Mouse (Mus musculus): ENCODE results near the gene B3gnt2.

B3gnt2 gene

GRCm38 (mm10) chr11:22871628-22872306 is 11.0 kb upstream of the B3gnt2 start:
- DNase-seq (ENCODE audit: low read depth), result no peak

- no peak for DNase-seq (ENCODE audit: low read depth)
Observed at GRCm38 (mm10) chr11:22868582-22868981, 7.8 kb upstream of the B3gnt2 start.

DNA sequence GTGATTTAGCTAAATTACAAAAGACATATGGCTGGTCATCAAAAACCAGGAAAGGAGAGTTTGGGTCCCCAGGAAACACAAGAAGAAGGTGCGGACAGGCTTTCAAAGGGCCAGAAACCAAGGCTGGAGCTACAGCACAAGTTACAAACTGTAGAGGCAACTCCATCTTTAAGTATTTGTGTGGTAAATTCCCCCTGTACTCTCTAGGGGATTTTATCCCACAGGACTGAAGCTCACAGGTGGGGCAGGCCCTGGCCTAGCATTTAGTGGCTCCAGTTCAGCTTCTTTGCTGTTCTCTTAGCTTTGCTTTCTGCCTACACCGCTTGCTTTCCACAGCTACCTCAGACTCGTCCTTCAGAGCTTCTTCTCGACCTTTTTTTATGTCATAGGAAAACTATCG is 6.9 kb upstream of the B3gnt2 start:
- DNase-seq (ENCODE audit: low read depth), result no peak

- no peak for DNase-seq (ENCODE audit: low read depth)
Observed at GRCm38 (mm10) chr11:22865635-22866246, 5.0 kb upstream of the B3gnt2 start.

DNA sequence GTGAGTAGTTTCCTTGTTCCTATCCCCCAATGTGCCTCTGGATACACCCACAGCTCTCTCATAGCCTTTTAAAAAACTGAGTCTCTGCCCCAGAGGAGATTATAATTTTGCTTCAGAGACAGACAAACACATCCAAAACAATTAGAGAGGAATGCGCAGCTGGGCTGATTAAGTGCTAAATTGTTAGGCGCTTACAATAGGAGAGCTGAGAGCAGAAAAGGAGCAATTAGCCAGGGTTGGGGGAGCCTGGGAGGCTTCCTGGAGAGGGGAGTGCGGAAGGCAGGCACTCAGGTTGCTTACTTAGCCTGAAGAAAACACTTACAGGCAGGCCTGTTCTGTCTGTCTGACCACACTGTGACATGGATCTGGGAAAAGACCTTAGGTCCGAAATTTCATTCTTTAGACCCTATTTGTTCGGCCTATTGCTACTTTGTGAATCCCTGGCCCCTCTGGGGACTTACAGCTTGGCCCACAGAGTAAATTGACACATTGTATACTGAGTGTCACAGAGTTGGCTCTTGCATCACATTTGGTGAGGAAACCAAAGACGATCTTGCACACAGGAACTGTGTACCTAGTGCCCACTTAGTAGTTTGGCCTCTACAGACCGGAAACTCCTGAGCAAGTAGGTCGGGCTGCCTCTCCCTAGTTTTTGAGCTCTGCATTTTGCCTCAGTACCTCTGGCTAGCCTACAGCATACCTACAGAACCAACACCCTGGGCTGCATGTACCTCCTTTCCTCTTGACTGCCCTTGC is 3.7 kb upstream of the B3gnt2 start:
- DNase-seq (ENCODE audit: low read depth), result no peak

GRCm38 (mm10) chr11:22863581-22863980 is 2.8 kb upstream of the B3gnt2 start:
- no peak for DNase-seq (ENCODE audit: low read depth)

DNA sequence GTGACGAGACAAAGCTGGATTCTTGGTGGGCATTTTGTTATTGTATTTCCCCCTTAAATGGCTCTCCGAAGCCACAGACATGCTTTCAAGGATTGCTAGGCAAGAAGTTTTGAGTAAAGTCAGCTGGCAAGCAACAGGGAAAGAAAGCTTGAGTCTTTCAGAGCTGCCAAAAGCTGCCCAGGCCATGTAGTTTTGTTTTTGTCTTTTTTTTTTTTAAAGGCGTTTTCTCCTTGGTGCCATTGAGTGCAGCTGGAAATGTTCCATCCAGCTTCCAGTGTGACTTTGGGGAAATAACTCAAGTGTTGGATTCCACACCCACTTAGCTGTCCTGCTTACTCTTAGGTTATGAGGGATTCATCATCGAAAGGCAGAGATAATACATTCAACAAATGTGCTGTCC is 554 bp upstream of the B3gnt2 start:
- DNase-seq (ENCODE audit: low read depth), result no peak

DNA sequence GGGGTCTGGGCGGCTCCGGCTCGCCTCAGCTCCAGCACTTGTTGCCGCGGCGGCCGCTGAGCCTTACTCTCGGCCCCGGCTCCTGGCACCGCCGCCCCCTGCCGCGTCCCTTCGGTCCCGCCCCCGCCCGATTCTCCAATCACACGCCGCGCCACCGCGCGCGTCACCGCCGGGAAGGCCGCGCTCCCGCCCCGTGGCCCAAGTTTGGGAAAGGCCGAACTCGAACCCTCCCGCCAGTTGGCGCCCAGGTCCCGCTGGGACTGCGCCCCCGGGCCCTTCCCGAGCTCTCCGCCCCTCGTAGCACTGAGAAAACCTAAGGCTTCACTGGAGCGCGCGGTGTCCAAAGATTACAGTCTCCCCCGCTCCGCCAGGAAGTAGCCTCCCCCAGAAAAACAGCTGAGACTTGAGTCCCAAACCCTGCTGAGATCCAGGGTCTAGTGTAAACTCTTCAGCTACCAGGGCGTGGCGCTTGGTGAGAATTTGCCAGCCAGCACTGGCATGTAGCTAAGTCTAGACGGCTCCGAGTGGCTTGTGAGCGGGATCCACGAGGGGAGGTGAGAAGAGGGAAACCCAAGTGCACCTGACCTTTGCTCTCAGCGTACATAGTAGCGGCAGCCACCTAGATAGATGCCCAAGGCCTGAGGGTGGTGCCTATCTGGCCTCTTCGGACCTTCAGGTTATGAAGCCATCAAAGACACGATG is 977 bp downstream of the B3gnt2 start:
- peak; percentile 85 for DNase-seq (ENCODE audit: low read depth)

DNA sequence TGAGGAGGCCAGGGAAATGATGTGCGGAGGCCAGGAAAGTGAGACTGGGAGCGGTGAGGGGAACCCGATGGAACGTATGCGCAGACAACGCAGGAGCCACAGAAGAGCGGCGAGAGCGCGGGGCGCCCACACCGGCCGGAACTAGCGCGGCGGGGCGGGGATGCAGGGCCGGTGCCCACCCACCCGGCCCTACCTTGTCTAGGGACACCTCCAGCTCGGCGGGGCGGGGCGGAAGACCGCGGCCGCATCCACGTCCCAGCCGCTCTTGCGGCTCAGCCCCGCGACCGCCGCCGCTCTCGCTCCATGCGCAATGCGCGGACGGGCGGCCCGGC is 1.5 kb downstream of the B3gnt2 start:
- DNase-seq (ENCODE audit: low read depth), result no peak

- DNase-seq (ENCODE audit: low read depth), result no peak
Observed at GRCm38 (mm10) chr11:22858441-22859300, 2.1 kb downstream of the B3gnt2 start.

GRCm38 (mm10) chr11:22857705-22858440 is 2.9 kb downstream of the B3gnt2 start:
- DNase-seq (ENCODE audit: low read depth), result no peak

- no peak for DNase-seq (ENCODE audit: low read depth)
Observed at GRCm38 (mm10) chr11:22857106-22857704, 3.6 kb downstream of the B3gnt2 start.

DNA sequence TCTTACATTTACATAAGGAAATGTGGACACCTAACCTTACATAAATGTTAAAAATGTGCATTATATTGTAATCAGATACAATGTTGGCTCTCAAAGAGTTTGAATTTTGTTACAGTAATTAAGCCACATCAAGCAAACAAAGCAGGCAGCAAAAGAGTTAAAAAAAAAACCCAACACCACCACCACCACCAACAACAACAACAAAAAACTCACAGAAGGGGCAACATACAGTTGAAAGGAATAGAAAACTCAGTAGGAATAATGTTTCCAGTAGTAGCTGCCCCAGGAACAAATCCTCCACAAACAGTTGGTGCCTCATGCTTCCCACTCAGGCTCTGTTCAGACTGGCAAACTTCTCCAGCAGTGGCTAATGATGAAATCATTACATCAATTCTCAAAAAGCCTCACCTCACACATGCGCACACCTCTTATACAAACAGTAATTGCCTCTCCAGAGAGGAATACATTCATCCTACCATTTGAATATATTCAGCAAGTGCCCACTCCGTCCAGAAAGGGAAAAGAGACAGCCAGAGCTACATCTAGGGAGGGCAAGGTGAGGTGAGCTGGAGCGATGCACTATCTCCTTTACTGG is 4.3 kb downstream of the B3gnt2 start:
- no peak for DNase-seq (ENCODE audit: low read depth)

DNA sequence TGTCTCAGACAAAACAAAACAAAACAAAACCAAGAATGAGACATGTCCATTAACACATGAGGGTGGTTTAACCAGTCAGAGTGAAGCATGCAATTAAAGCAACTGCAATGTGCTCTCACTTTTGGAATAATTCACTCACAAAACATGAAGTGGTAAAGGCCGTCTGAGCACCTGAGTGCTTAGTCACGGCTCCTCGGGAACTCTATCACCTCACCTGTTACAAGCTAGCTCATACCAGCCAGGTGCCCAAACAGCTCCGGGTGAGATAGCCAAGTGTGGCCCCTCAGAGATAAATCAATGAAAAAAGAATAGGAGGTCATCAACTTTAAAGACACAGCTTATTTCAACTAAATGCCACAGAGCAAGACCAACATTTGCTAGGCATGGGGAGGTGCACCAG is 6.2 kb downstream of the B3gnt2 start:
- DNase-seq (ENCODE audit: low read depth), result no peak

DNA sequence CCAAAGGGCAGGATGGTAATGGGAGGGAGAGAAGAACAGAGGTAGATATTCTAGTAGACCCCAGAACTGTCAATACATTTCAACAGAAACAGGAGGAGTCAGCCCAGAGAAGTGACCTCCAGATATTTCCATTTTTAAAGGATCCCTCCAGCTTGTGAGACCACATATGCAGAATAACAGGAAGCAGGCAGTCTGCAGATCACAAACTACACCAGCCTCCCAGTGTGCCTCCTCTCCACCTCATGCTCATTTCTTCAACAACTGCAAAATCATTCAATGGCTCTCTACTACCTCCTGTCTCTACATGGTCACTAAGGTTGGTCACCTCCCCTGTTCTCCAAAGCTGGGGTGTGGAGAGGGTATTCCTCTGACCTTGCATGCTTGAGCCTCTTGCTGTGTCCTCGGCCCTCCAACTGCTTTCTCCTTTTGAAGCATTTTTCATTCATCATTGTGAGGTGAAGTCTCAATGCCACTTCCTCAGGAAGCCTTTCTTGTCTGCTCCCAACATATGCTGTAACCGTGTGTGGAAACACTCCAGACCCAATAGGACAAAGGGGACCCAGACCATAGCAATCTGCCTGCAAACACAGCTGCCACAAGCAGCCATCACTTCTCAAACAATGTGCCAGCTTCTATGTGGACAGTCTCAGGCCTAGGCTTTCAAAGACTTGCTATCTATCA is 7.1 kb downstream of the B3gnt2 start:
- DNase-seq (ENCODE audit: low read depth), result no peak

DNA sequence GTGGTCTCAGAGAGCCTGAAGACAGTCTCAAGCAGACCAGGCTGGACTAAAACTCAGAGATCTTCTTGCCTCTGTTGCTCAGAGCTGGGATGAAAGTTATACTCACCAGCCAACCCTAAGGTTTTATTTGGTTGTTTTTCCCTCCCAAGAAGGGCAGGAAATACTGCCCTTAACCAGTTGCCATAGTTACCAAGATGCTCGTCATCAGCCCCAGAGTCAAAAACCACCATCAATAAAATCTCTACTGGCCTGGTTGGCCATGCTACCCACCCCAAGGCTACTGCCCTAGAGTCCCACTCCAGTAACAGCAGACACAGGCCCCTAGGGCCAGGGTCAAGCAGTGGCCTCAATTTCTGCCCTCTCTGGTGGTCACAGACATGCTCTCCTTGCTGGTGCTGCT is 8.3 kb downstream of the B3gnt2 start:
- DNase-seq (ENCODE audit: low read depth), result no peak

- DNase-seq (ENCODE audit: low read depth), result no peak
Observed at GRCm38 (mm10) chr11:22851416-22851815, 9.3 kb downstream of the B3gnt2 start.

DNA sequence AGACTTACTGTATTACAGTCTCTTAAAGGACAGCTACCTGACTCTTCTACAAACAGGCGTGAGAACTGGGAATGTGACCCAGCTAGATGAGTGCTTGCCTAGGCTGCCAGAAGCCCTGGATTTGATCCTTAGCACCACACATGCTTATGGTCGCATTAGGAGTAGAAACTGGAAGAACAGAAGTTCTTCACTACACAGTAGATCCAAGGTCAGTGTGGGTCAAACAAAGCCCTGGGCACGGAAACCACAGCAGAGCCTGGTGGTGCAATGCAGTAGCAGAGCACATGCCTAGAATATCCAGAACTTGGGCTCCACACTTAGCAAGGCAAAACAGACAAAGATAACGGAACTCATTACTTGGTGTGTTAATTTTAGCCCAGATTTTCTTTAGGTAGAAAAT is 10.7 kb downstream of the B3gnt2 start:
- no peak for DNase-seq (ENCODE audit: low read depth)

GRCm38 (mm10) chr11:22848649-22849195 is 12.0 kb downstream of the B3gnt2 start:
- DNase-seq (ENCODE audit: low read depth), result no peak

All from c-Kit-positive CD71-negative TER-119-negative erythroid progenitor cells, embryonic 14.5 days (primary cell).